Mouse (Mus musculus) heart, embryonic 15.5 days (tissue): Measurements from ENCODE around the gene Mymx. TPM values are rescaled to one million over a fixed set of nuclear protein-coding genes. Genes with fewer than 3 reads are reported as not detected.
A peak's percentile ranks its signal among the peaks of the same experiment; 100 is the strongest.

ENCODE experiments used
- ATAC-seq: fragments of 200-750 bp; cut with Nextera tagmentation; replicated peaks from 2 replicates; pipeline ENCODE4 v1.8.0; 2017; ENCODE audit warnings: low read depth, moderate TSS enrichment; ENCODE audit not compliant: insufficient number of reproducible peaks, insufficient read depth, low FRiP score
- H3K27ac ChIP-seq: fragments of 300-500 bp; sonication (generic); 2 replicates; pipeline ENCODE4 v1.5.1; 2015; ENCODE audit warnings: mild to moderate bottlenecking, inconsistent platforms
- H3K27me3 ChIP-seq: fragments of 300-500 bp; sonication (generic); 2 replicates; pipeline ENCODE4 v1.6.1; 2015; ENCODE audit warnings: inconsistent platforms
- H3K36me3 ChIP-seq: fragments of 300-500 bp; sonication (generic); 2 replicates; pipeline ENCODE4 v1.6.1; 2015; ENCODE audit warnings: mild to moderate bottlenecking, inconsistent platforms
- H3K4me1 ChIP-seq: fragments of 300-500 bp; sonication (generic); replicated peaks from 2 replicates; pipeline ENCODE4 v1.6.1; 2015; ENCODE audit warnings: inconsistent platforms
- H3K4me2 ChIP-seq: fragments of 300-500 bp; sonication (generic); 2 replicates; pipeline ENCODE4 v1.6.1; 2015; ENCODE audit warnings: inconsistent platforms, mild to moderate bottlenecking, moderate library complexity
- H3K4me3 ChIP-seq: fragments of 300-500 bp; sonication (generic); 2 replicates; pipeline ENCODE4 v1.5.1; 2015; ENCODE audit warnings: mild to moderate bottlenecking, inconsistent platforms
- H3K9ac ChIP-seq: fragments of 300-500 bp; sonication (generic); 2 replicates; pipeline ENCODE4 v1.6.1; 2015; ENCODE audit warnings: mild to moderate bottlenecking, inconsistent platforms
- H3K9me3 ChIP-seq: fragments of 300-500 bp; sonication (generic); replicated peaks from 2 replicates; pipeline ENCODE4 v1.6.1; 2016; ENCODE audit warnings: inconsistent platforms
- WGBS: fragments of 180-500 bp; shearing (Covaris S2); methylation state at CpG from one replicate; pipeline ENCODE4 v1.1.7; 2015; ENCODE audit warnings: mixed read lengths; 5-methylcytosine and 5-hydroxymethylcytosine counted together
- polyA plus RNA-seq: library from polyadenylated mRNA; unstranded; fragments of >200 nt; fragmentation: Nextera tagmentation; extraction: Ambion mirVana; gene quantifications from 2 replicates; pipeline ENCODE4 v1.2.1, GENCODE M21; 2015

Gene Mymx
- 0.16 and 0.24 TPM in 2 replicates for polyA plus RNA-seq

DNA sequence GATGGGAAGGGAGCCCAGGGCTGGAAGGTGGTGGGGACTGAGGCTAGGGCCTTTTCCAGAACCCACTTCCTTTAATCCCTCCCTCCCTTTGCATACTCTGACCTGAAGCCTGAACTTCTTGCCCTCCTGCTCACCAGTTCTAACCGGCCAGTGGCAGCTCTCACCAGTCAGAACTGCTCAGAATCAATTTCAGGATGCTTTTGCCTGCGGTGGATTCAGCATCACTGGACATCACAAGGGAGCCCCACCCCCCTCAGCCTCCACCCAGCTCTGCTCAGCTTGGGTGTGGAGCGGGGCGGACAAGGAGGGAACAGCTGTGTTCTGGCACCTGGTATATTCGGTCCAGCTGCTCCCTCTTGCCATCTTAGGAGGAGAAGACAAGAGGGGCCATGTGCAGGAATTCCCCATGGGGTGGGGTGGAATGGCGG lies at the start of gene Mymx:
Gene Mymx, minus strand, starts transcription at position 226 of the 428 bp plus-strand sequence.
- H3K4me1 ChIP-seq: peaks cover 29% of the 10 kb centered on the region
- H3K27me3 ChIP-seq: 0 out of 2 replicates have a peak, but pooled peaks cover 13% of the 10 kb centered on the region
- 0 out of 2 replicates have a peak within 1 kb of the TSS, but pooled peaks have one; percentile 24 for H3K27ac ChIP-seq
- no peak within 1 kb of the TSS for H3K4me3 ChIP-seq
- no peaks in the 10 kb centered on the region for H3K9me3 ChIP-seq
- peak within 1 kb of the TSS; percentile 40 for H3K4me2 ChIP-seq
- no peaks in the 10 kb centered on the region for H3K36me3 ChIP-seq
- ATAC-seq: no peak
- H3K9ac ChIP-seq: no peak within 1 kb of the TSS
- WGBS: 50% methylated on average over 6 of the region's 6 CpGs

DNA sequence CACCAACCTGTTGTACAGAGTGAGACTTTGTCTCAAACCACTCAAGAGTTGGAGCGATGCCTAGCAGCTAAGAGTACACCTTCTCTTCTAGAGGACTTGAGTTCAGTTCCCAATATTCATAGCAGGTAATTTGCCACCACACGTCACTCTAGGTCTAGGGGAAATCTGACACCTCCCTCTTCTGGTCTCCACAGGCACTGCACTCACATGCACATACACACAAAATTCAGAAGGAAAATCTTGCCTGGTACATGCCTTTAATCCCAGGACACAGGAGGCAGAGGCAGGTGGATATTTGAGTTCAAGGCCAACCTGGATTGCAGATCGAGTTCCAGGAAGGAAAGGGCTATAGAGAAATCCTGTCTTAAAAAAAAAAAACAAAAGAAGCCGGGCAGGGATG lies 42.3 kb upstream of the Mymx start:
- ATAC-seq: no peak
- WGBS: 90% methylated on average over 4 of the region's 4 CpGs
- Histone ChIP-seq H3K4me3 (no peak overlapping the region), H3K4me1 (peaks cover 3% of the 10 kb centered on the region; the same call in 1 of the 2 replicates), H3K27ac (no peak overlapping the region), H3K36me3 (no peaks in the 10 kb centered on the region), H3K4me2 (no peak overlapping the region), H3K9me3 (no peaks in the 10 kb centered on the region), H3K27me3 (no peaks in the 10 kb centered on the region; the same call in 1 of the 2 replicates), H3K9ac (no peak overlapping the region)

DNA sequence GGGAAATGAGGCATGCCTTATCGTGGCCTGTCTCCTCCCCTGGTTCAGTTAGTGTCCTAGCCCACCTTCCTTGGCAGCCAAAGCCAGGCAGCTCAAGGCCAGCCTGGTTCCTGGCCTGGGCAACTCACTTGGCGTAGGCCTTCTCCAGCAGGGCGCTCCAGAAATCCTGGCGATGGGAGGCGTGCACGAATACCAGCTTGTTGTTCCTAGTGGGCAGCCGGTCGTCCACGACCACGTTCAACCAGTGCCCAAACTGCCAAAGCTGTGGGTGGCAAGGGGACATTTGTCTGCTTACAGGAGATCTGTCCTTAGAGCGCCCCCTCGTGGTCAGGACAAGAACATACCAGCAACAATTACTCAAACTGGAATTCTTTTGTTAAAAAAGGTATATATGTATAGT lies 40.8 kb upstream of the Mymx start:
- WGBS: 21% methylated on average over 12 of the region's 12 CpGs
- no peak overlapping the region for H3K4me3 ChIP-seq
- H3K9me3 ChIP-seq: no peaks in the 10 kb centered on the region
- no peak overlapping the region for H3K27ac ChIP-seq
- H3K36me3 ChIP-seq: no peaks in the 10 kb centered on the region
- 0 out of 2 replicates have a peak overlapping the region, but pooled peaks have one; percentile 40 for H3K9ac ChIP-seq
- ATAC-seq: no peak
- no peaks in the 10 kb centered on the region; the same call in 1 of the 2 replicates for H3K27me3 ChIP-seq
- peaks cover 3% of the 10 kb centered on the region; the same call in 1 of the 2 replicates for H3K4me1 ChIP-seq
- no peak overlapping the region for H3K4me2 ChIP-seq

DNA sequence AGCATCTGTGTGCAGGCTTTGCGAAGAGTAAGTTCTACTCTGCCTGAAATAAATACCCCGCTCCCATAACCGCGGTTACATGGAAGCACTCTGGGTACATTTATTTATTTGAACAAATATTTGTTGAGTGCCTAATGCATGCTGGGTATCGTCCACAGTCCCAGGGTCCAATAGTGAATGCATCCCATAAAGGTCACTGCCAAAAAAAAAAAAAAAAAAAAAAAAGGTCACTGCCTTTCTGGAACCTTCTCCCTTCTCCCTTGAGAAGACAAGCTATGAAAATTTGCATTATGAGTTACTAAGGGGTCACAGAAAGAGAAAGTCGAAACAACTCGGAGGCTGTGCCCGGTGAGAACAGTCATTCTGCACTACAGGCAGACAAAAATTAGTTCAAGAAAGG lies 40.1 kb upstream of the Mymx start:
- Histone ChIP-seq H3K36me3 (no peaks in the 10 kb centered on the region), H3K27ac (no peak overlapping the region), H3K4me2 (no peak overlapping the region), H3K27me3 (no peaks in the 10 kb centered on the region; the same call in 1 of the 2 replicates), H3K9ac (no peak overlapping the region), H3K4me3 (no peak overlapping the region), H3K9me3 (no peaks in the 10 kb centered on the region), H3K4me1 (peaks cover 3% of the 10 kb centered on the region; the same call in 1 of the 2 replicates)
- ATAC-seq: no peak
- WGBS: 86% methylated on average over 8 of the region's 8 CpGs

DNA sequence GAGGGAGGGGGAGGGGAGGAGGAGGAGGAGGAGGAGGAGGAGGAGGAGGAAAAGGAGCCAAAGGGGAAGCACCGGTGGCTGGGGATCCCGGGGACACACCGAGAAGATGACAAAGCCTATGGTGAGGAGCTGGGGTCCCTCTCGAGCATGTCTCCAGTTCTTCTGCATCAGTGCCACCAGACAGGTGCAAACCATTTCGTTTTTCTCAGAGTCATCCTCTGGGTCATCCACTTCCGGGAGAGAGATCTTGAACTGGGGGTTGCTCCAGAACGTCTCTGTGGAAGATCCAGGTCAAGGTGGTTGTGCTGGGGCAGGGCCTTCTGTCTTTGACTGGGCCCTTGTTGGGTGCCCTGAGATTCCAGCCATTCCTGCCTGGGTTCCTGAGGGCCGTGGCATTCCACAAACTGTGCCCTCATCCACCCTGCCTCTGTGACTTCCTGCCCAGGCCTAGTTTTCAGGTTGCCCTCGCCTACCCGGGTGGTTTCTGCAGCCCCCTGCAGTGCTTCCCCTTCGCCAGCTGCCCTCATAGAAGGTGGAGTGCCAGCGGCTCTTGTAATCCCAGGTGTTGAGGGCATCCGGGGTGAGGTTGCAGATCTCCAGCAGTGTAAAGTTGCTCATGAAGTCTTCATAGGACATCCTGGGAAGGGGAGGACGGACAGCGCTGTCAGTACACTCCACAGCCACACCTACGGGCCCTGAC lies 36.8 kb upstream of the Mymx start:
- ATAC-seq: no peak
- peaks cover 3% of the 10 kb centered on the region; the same call in 1 of the 2 replicates for H3K4me1 ChIP-seq
- 74% methylated on average over 16 of the region's 16 CpGs for WGBS
- H3K9ac ChIP-seq: no peak overlapping the region
- H3K27me3 ChIP-seq: no peaks in the 10 kb centered on the region; the same call in 1 of the 2 replicates
- no peak overlapping the region for H3K4me2 ChIP-seq
- no peaks in the 10 kb centered on the region for H3K36me3 ChIP-seq
- H3K27ac ChIP-seq: no peak overlapping the region
- H3K4me3 ChIP-seq: no peak overlapping the region
- no peaks in the 10 kb centered on the region for H3K9me3 ChIP-seq

DNA sequence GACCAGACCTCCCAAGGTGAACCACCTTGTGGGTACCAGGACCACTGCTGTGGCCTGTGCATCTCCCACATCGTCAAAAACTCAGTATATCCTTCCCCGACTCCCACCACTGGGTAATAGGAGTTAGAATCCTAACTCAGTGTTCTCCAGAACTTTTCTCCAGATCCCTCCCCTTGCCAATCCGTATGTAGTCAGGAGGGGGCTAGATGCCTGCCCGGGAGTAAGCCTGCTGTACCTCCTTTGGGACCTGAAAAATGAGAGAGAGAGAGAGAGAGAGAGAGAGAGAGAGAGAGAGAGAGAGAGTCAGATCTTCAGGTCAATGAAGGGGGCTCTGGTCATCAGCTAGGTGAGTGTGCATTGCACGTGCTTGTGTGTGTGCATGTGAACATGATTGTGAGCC lies 32.1 kb upstream of the Mymx start:
- H3K27ac ChIP-seq: no peak overlapping the region
- peaks cover 19% of the 10 kb centered on the region for H3K4me1 ChIP-seq
- H3K9ac ChIP-seq: no peak overlapping the region
- H3K36me3 ChIP-seq: no peaks in the 10 kb centered on the region
- H3K9me3 ChIP-seq: no peaks in the 10 kb centered on the region
- H3K4me2 ChIP-seq: no peak overlapping the region
- ATAC-seq: no peak
- no peaks in the 10 kb centered on the region for H3K27me3 ChIP-seq
- WGBS: 71% methylated on average over 5 of the region's 5 CpGs
- no peak overlapping the region for H3K4me3 ChIP-seq

DNA sequence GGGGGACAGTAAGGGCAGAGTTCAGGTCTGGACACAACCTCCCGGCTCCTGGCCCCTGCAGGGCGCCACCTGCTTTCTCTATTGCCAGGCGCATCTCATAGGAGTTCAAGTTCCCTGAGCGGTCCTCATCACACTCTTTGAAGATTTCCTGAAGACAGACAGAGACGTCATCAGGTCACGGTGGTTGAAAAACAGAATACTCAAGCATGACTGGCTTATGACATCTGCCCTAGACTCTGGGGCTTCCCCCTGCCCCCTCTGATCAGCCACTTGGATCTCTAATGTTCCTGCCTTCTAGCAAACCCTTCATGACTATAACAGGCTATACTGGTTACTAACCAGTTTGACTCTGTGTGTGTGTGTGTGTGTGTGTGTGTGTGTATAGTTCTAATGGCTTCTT lies 30.0 kb upstream of the Mymx start:
- Histone ChIP-seq H3K4me3 (no peak overlapping the region), H3K9ac (no peak overlapping the region), H3K27me3 (peaks cover 3% of the 10 kb centered on the region; the same call in 1 of the 2 replicates), H3K36me3 (no peaks in the 10 kb centered on the region), H3K4me2 (no peak overlapping the region), H3K27ac (no peak overlapping the region), H3K9me3 (no peaks in the 10 kb centered on the region), H3K4me1 (peaks cover 25% of the 10 kb centered on the region)
- ATAC-seq: no peak
- WGBS: 72% methylated on average over 6 of the region's 6 CpGs

DNA sequence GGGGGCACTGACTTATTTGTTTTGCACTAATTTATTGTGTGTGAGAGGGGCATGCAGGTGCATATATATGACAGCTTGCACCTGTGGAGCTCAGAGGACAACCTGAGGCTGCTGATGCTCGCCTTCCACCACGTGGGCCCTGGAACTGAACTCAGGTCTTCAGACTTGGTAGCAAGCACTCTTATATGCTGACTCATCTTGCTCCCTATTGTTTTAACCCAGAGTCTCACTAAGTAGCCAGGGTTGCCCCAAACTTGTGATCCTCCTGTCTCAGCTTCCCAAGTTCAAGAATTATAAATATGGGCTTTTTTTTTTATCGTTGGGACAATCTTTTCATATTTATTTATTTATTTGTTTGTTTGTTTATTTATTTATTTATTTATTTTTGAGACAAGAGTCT lies 29.1 kb upstream of the Mymx start:
- H3K9ac ChIP-seq: no peak overlapping the region
- H3K4me3 ChIP-seq: no peak overlapping the region
- no peaks in the 10 kb centered on the region for H3K9me3 ChIP-seq
- 61% methylated on average over 3 of the region's 3 CpGs for WGBS
- no peaks in the 10 kb centered on the region for H3K36me3 ChIP-seq
- H3K27me3 ChIP-seq: peaks cover 3% of the 10 kb centered on the region; the same call in 1 of the 2 replicates
- no peak overlapping the region for H3K27ac ChIP-seq
- H3K4me1 ChIP-seq: peaks cover 28% of the 10 kb centered on the region
- H3K4me2 ChIP-seq: 0 out of 2 replicates have a peak overlapping the region, but pooled peaks have one; percentile 85
- ATAC-seq: no peak

DNA sequence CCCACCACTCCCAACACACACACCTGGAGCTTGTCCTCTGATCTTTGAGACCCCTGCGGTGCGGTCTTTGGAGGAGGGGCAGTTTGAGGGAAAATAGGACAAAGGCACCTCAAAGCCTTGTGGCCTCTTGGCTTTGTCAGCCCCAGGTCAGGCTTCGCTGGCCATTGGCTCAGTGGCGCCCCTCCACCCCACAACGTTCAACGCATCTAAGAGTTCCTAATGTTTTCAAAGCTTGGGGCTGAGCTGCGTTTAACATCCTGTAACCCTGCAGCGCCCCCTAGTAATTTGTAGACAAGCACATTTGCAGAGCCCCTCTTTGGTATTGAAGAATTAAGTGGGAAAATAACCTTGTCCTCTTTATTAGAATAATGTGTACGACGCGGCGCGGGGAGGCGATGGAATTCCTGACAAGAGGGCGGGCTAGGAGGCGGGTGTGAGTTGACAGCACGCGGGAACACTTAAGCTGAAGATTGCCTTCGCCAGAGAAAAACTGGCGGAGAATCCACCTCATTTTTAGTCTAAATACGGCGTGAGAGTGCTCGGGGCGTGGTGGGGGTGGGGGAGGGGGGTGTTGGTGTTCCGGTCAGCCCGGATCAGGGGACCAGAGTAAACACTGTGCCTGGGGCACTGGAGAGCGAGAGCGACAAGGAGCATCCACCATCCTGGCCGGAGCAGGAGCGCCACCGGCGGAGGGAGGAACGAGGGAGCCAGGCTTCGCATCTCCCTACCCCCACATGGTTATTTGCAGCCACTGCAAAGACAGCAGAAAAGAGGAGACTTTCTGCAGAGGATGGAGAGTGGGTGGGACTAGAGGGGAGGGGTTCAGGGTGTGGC lies 28.2 kb upstream of the Mymx start:
- Histone ChIP-seq H3K4me1 (peaks cover 28% of the 10 kb centered on the region), H3K27ac (peak overlapping the region; percentile 76), H3K36me3 (no peaks in the 10 kb centered on the region), H3K27me3 (peaks cover 3% of the 10 kb centered on the region; the same call in 1 of the 2 replicates), H3K4me3 (peak overlapping the region; percentile 51), H3K9me3 (no peaks in the 10 kb centered on the region), H3K9ac (peak overlapping the region; percentile 49), H3K4me2 (peak overlapping the region; percentile 85)
- ATAC-seq: peak; percentile 56
- 2% methylated on average over 34 of the region's 34 CpGs for WGBS

DNA sequence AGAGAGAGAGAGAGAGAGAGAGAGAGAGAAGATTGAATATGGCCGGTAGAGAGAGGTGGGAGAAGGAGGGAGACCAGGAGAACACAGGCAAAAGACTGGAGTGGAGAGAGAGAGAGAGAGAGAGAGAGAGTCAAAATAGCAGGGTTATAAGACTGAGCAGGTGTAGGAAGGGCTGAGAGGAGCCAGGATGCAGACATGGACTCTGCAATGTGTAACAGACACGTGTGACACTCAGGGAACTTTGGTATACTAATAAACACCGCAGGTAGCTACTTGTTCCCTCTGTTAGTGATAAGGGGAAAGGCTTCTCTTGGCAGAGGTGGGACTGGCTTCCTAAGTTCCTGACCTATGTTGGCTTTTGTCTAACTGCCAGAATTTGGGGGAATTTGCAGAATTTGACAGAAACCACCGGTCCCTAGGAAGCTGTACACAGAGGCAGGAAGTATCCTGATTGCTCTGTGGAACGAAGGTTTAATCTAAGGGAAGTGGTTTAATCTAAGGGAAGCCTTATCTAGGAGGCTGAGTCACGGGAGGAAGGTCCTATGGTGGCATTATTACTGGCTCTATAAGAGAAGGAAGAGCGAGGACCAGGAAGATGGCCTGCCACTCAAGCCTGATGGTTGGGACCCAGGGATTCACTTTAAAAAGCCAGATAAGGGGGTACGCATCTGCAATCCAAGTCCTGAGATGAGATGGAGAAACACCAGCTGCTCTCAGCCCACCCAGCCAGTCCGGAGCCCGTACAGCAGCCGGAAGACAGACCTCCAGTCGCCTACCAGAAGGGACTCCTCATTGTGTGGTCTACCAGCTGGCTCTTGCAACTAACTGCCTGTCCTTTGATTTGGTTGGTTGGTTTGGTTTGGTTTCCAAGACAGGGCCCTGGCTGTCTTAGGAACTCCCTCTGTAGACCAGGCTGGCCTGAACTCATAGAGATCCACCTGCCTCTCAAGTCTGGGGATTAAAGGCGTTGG lies 27.3 kb upstream of the Mymx start:
- 42% methylated on average over 13 of the region's 13 CpGs for WGBS
- H3K4me2 ChIP-seq: peak overlapping the region; percentile 85
- H3K27me3 ChIP-seq: peaks cover 3% of the 10 kb centered on the region; the same call in 1 of the 2 replicates
- no peaks in the 10 kb centered on the region for H3K36me3 ChIP-seq
- H3K9me3 ChIP-seq: no peaks in the 10 kb centered on the region
- no peak overlapping the region for H3K9ac ChIP-seq
- H3K4me3 ChIP-seq: no peak overlapping the region; the same call in 1 of the 2 replicates
- peaks cover 28% of the 10 kb centered on the region for H3K4me1 ChIP-seq
- H3K27ac ChIP-seq: peak overlapping the region; percentile 76
- peak; percentile 53; the same call in 1 of the 2 replicates for ATAC-seq
